Mouse (Mus musculus): ENCODE results near the gene Rrp15. TPM values are rescaled to one million over a fixed set of nuclear protein-coding genes. Genes with fewer than 3 reads are reported as not detected.

Gene Rrp15
- total and polyA plus RNA-seq, 2 experiments, result 2.3 to 10.6 TPM

GRCm38 (mm10) chr1:186676199-186676598, 73.0 kb downstream of the Rrp15 start:
- Histone ChIP-seq H3K4me1 (ENCODE audit: control insufficient read depth, insufficient read depth, low read length) (no peaks in the 10 kb centered on the region), H3K79me2 (ENCODE audit: control insufficient read depth, insufficient read depth, low read length) (no peaks in the 10 kb centered on the region), H3K9ac (ENCODE audit: low read depth, low read length) (no peak overlapping the region), H3K27me3 (ENCODE audit: control insufficient read depth, insufficient read depth, low read length) (no peaks in the 10 kb centered on the region), H3K36me3 (ENCODE audit: control insufficient read depth, insufficient read depth, low read length) (no peaks in the 10 kb centered on the region), H3K4me3 (ENCODE audit: insufficient read depth, low read depth, low read length) (no peak overlapping the region), H3K27ac (replicated peaks; ENCODE audit: insufficient read depth, low read depth, low read length) (no peak overlapping the region)
- TF ChIP-seq CTCF (IDR thresholded peaks at IDR 0.05; ENCODE audit: low read depth, low read length), result no peak
- no peak for TF ChIP-seq POLR2A (IDR thresholded peaks at IDR 0.05; ENCODE audit: extremely low read depth, insufficient read depth, low read length)
- WGBS, result 77% methylated on average over 5 of the region's 5 CpGs
- no peak for DNase-seq (ENCODE audit: extremely low read depth, low read depth, low spot score)

GRCm38 (mm10) chr1:186675263-186675662, 73.9 kb downstream of the Rrp15 start:
- no peak overlapping the region for H3K27ac ChIP-seq (replicated peaks; ENCODE audit: insufficient read depth, low read depth, low read length)
- no peak for DNase-seq (ENCODE audit: extremely low read depth, low read depth, low spot score)
- H3K9ac ChIP-seq (ENCODE audit: low read depth, low read length), result no peak overlapping the region
- 77% methylated on average over 6 of the region's 6 CpGs for WGBS
- H3K4me3 ChIP-seq (ENCODE audit: insufficient read depth, low read depth, low read length), result no peak overlapping the region
- H3K79me2 ChIP-seq (ENCODE audit: control insufficient read depth, insufficient read depth, low read length), result no peaks in the 10 kb centered on the region
- no peaks in the 10 kb centered on the region for H3K4me1 ChIP-seq (ENCODE audit: control insufficient read depth, insufficient read depth, low read length)
- TF ChIP-seq CTCF (IDR thresholded peaks at IDR 0.05; ENCODE audit: low read depth, low read length) (no peak), POLR2A (IDR thresholded peaks at IDR 0.05; ENCODE audit: extremely low read depth, insufficient read depth, low read length) (no peak)
- no peaks in the 10 kb centered on the region for H3K27me3 ChIP-seq (ENCODE audit: control insufficient read depth, insufficient read depth, low read length)
- H3K36me3 ChIP-seq (ENCODE audit: control insufficient read depth, insufficient read depth, low read length), result no peaks in the 10 kb centered on the region

- DNase-seq (ENCODE audit: extremely low read depth, low read depth, low spot score), result peak; percentile 71
- no peak for TF ChIP-seq CTCF (IDR thresholded peaks at IDR 0.05; ENCODE audit: low read depth, low read length)
- TF ChIP-seq POLR2A (IDR thresholded peaks at IDR 0.05; ENCODE audit: extremely low read depth, insufficient read depth, low read length), result no peak
- Histone ChIP-seq H3K4me3 (ENCODE audit: insufficient read depth, low read depth, low read length) (no peak overlapping the region), H3K79me2 (ENCODE audit: control insufficient read depth, insufficient read depth, low read length) (no peaks in the 10 kb centered on the region), H3K27ac (replicated peaks; ENCODE audit: insufficient read depth, low read depth, low read length) (no peak overlapping the region), H3K9ac (ENCODE audit: low read depth, low read length) (no peak overlapping the region), H3K27me3 (ENCODE audit: control insufficient read depth, insufficient read depth, low read length) (no peaks in the 10 kb centered on the region), H3K36me3 (ENCODE audit: control insufficient read depth, insufficient read depth, low read length) (no peaks in the 10 kb centered on the region), H3K4me1 (ENCODE audit: control insufficient read depth, insufficient read depth, low read length) (no peaks in the 10 kb centered on the region)
- 21% methylated on average over 3 of the region's 3 CpGs for WGBS
These were observed 74.5 kb downstream of the Rrp15 start for GRCm38 (mm10) chr1:186674621-186675020.

GRCm38 (mm10) chr1:186673166-186673565, 76.0 kb downstream of the Rrp15 start:
- Histone ChIP-seq H3K4me3 (ENCODE audit: insufficient read depth, low read depth, low read length) (no peak overlapping the region), H3K4me1 (ENCODE audit: control insufficient read depth, insufficient read depth, low read length) (no peaks in the 10 kb centered on the region), H3K9ac (ENCODE audit: low read depth, low read length) (no peak overlapping the region), H3K79me2 (ENCODE audit: control insufficient read depth, insufficient read depth, low read length) (no peaks in the 10 kb centered on the region), H3K27me3 (ENCODE audit: control insufficient read depth, insufficient read depth, low read length) (no peaks in the 10 kb centered on the region), H3K27ac (replicated peaks; ENCODE audit: insufficient read depth, low read depth, low read length) (no peak overlapping the region), H3K36me3 (ENCODE audit: control insufficient read depth, insufficient read depth, low read length) (no peaks in the 10 kb centered on the region)
- 93% methylated on average over 4 of the region's 4 CpGs for WGBS
- DNase-seq (ENCODE audit: extremely low read depth, low read depth, low spot score), result no peak
- TF ChIP-seq POLR2A (IDR thresholded peaks at IDR 0.05; ENCODE audit: extremely low read depth, insufficient read depth, low read length) (no peak), CTCF (IDR thresholded peaks at IDR 0.05; ENCODE audit: low read depth, low read length) (no peak)

Other genes starting within 250 kb of the Rrp15 start
- 0.27 and 0.28 TPM in 2 replicates for gene Tgfb2, start 43.4 kb downstream of the Rrp15 start, total RNA-seq (2014; rRNA removed)
- gene Tgfb2, start 43.4 kb downstream of the Rrp15 start, polyA plus RNA-seq (2012; rRNA removed), result 0.11 and 0.12 TPM in 2 replicates
- gene D1Pas1, start 218.1 kb upstream of the Rrp15 start, total RNA-seq (2014; rRNA removed), result not detected in 2 replicates
- not detected in 2 replicates for gene D1Pas1, start 218.1 kb upstream of the Rrp15 start, polyA plus RNA-seq (2012; rRNA removed)